Mouse (Mus musculus) CH12.LX (cell line): Measurements from ENCODE around the gene Ltb. TPM values are rescaled to one million over a fixed set of nuclear protein-coding genes. Genes with fewer than 3 reads are reported as not detected.
A peak's percentile ranks its signal among the peaks of the same experiment; 100 is the strongest.

Source experiments
- DNase-seq: peaks from one replicate; pipeline ENCODE4 v3.0.0-alpha.2; 2013; ENCODE audit errors: extremely low read depth
- H3K27ac ChIP-seq: 2 replicates; pipeline ENCODE4 v1.5.1; 2012; ENCODE audit warnings: low read depth, mild to moderate bottlenecking, control low read depth, moderate library complexity; ENCODE audit not compliant: insufficient read depth
- H3K27me3 ChIP-seq: replicated peaks from 2 replicates; pipeline ENCODE3; 2012; ENCODE audit warnings: inconsistent platforms
- H3K36me3 ChIP-seq, 2 experiments: replicated peaks in 1 of 2; 2 replicates each; pipeline versions ENCODE3 to v1.6.1; 2012; ENCODE audit warnings: inconsistent platforms in 1 of 2, low read length in 1 of 2, mild to moderate bottlenecking in 1 of 2, mixed read lengths in 1 of 2, moderate library complexity in 1 of 2; ENCODE audit not compliant: control insufficient read depth in 1 of 2, insufficient read depth in 1 of 2
- H3K4me1 ChIP-seq, 2 experiments: 2 replicates each; pipeline ENCODE4 v1.6.1; 2012; ENCODE audit warnings: inconsistent platforms in 1 of 2, moderate library complexity in 1 of 2; ENCODE audit not compliant: insufficient read depth in 2 of 2, control insufficient read depth in 1 of 2
- H3K4me2 ChIP-seq: 2 replicates; pipeline ENCODE4 v1.6.1; 2012; ENCODE audit warnings: low read depth, mild to moderate bottlenecking, control low read depth; ENCODE audit not compliant: poor library complexity, insufficient read depth, severe bottlenecking
- H3K4me3 ChIP-seq, 3 experiments: fragments of 150-350 bp in 1 of 3; sonication (generic) in 1 of 3; replicated peaks in 1 of 3; 2 replicates each; pipeline versions ENCODE3 to v1.5.1; 2011 to 2012; ENCODE audit warnings: low read depth in 2 of 3, low read length in 2 of 3, mild to moderate bottlenecking in 2 of 3, moderate library complexity in 2 of 3, control low read depth in 1 of 3, improper control_type of control experiment in 1 of 3, inconsistent platforms in 1 of 3, mixed read lengths in 1 of 3; ENCODE audit not compliant: poor library complexity in 1 of 3
- H3K79me2 ChIP-seq: replicated peaks from 2 replicates; pipeline ENCODE4 v1.6.1; 2012; ENCODE audit warnings: mild to moderate bottlenecking, moderate library complexity; ENCODE audit not compliant: control insufficient read depth, poor library complexity, insufficient read depth, severe bottlenecking; ENCODE audit errors: extremely low read depth
- H3K9ac ChIP-seq: 2 replicates; pipeline ENCODE4 v1.6.1; 2012; ENCODE audit warnings: low read depth, mild to moderate bottlenecking, control low read depth, moderate library complexity; ENCODE audit not compliant: insufficient read depth
- H3K9me3 ChIP-seq: replicated peaks from 2 replicates; pipeline ENCODE3; 2012; ENCODE audit warnings: low read length, inconsistent platforms, mixed read lengths
- CHD2 ChIP-seq: IDR thresholded peaks from 2 replicates; pipeline ENCODE4 v1.6.1; 2011; ENCODE audit warnings: low read length, improper control_type of control experiment
- CTCF ChIP-seq, 2 experiments: IDR thresholded peaks in 1 of 2; conservative IDR thresholded peaks in 1 of 2; 2 replicates each; pipeline ENCODE4 v1.5.1; 2011 to 2012; ENCODE audit warnings: low read depth in 2 of 2, low read length in 2 of 2, improper control_type of control experiment in 1 of 2, inconsistent platforms in 1 of 2, mild to moderate bottlenecking in 1 of 2, moderate library complexity in 1 of 2
- ETS1 ChIP-seq: conservative IDR thresholded peaks from 2 replicates; pipeline ENCODE4 v1.6.1; 2012; ENCODE audit warnings: low read depth, mild to moderate bottlenecking, inconsistent platforms, low read length, improper control_type of control experiment, moderate library complexity
- GABPA ChIP-seq: IDR thresholded peaks from 2 replicates; pipeline ENCODE4 v1.6.1; 2012; ENCODE audit warnings: low read depth, low read length, improper control_type of control experiment, inconsistent platforms; ENCODE audit not compliant: insufficient replicate concordance
- JUND ChIP-seq: conservative IDR thresholded peaks from 2 replicates; pipeline ENCODE4 v1.6.1; 2011; ENCODE audit warnings: low read depth, low read length, improper control_type of control experiment
- MAX ChIP-seq: IDR thresholded peaks from 2 replicates; pipeline ENCODE4 v1.6.1; 2011; ENCODE audit warnings: low read length, improper control_type of control experiment
- MAZ ChIP-seq: IDR thresholded peaks from 2 replicates; pipeline ENCODE4 v1.6.1; 2012; ENCODE audit warnings: low read depth, mild to moderate bottlenecking, inconsistent platforms, low read length, improper control_type of control experiment, moderate library complexity
- MEF2A ChIP-seq: IDR thresholded peaks from 2 replicates; pipeline ENCODE4 v1.6.1; 2014; ENCODE audit warnings: low read depth, mild to moderate bottlenecking, inconsistent platforms, low read length, improper control_type of control experiment, borderline replicate concordance
- MXI1 ChIP-seq: IDR thresholded peaks from 2 replicates; pipeline ENCODE4 v1.6.1; 2011; ENCODE audit warnings: mild to moderate bottlenecking, low read depth, low read length, improper control_type of control experiment
- NRF1 ChIP-seq: IDR thresholded peaks from 2 replicates; pipeline ENCODE4 v1.6.1; 2014; ENCODE audit warnings: low read depth, mild to moderate bottlenecking, inconsistent platforms, low read length, improper control_type of control experiment, moderate library complexity
- PAX5 ChIP-seq: IDR thresholded peaks from 2 replicates; pipeline ENCODE4 v1.6.1; 2012; ENCODE audit warnings: low read length, inconsistent platforms, mixed read lengths
- POLR2A ChIP-seq: IDR thresholded peaks from 2 replicates; pipeline ENCODE4 v1.6.1; 2011; ENCODE audit warnings: low read depth, mild to moderate bottlenecking, improper control_type of control experiment, low read length
- RAD21 ChIP-seq: IDR thresholded peaks from 2 replicates; pipeline ENCODE4 v1.6.1; 2011; ENCODE audit warnings: low read depth, mild to moderate bottlenecking, low read length, improper control_type of control experiment, moderate library complexity
- SMC3 ChIP-seq: IDR thresholded peaks from 2 replicates; pipeline ENCODE4 v1.6.1; 2011; ENCODE audit warnings: low read depth, low read length, improper control_type of control experiment
- USF2 ChIP-seq: conservative IDR thresholded peaks from 2 replicates; pipeline ENCODE4 v1.6.1; 2011; ENCODE audit warnings: low read depth, low read length, improper control_type of control experiment
- ZC3H11A ChIP-seq: IDR thresholded peaks from 2 replicates; pipeline ENCODE4 v1.6.1; 2012; ENCODE audit warnings: low read depth, mild to moderate bottlenecking, inconsistent platforms, low read length, improper control_type of control experiment
- ZMIZ1 ChIP-seq: IDR thresholded peaks from 2 replicates; pipeline ENCODE4 v1.6.1; 2012; ENCODE audit warnings: low read depth, mild to moderate bottlenecking, inconsistent platforms, low read length, improper control_type of control experiment
- dilution Hi-C: fragments of 300-500 bp; cut with MboI; formaldehyde crosslinking; loops from 2 replicates; pipeline ENCODE4 v1.14.3; 2020; ENCODE audit warnings: low sequenced_read_pairs; ENCODE audit not compliant: extremely low pct_unique_long_range_greater_than_20kb, extremely low pct_ligation_motif_present
- in situ Hi-C: fragments of 300-500 bp; cut with MboI; formaldehyde crosslinking; loops from 3 replicates; pipeline ENCODE4 v1.14.3; 2019; ENCODE audit warnings: low sequenced_read_pairs, low pct_ligation_motif_present, low pct_unique_long_range_greater_than_20kb, mixed read lengths
- polyA plus RNA-seq: library from polyadenylated mRNA; unstranded; fragments of >175 nt; gene quantifications from 2 replicates; pipeline ENCODE4 v1.2.1, GENCODE M21; 2012; ENCODE audit warnings: low read depth; ENCODE audit not compliant: insufficient read length
- total RNA-seq, 2 experiments: library from RNA; depleted of rRNA; stranded (reverse); fragments of 300-350 nt in 1 of 2; fragments of >200 nt in 1 of 2; gene quantifications; 2 replicates each; pipeline ENCODE4 v1.2.3; 2012 to 2014

The Ltb gene
- total and polyA plus RNA-seq, 3 experiments: 150 to 263 (median 234) TPM

- H3K9me3 ChIP-seq: no peaks in the 10 kb centered on the region
- DNase-seq: peak; percentile 93
- in situ Hi-C loops (loop anchor here (10.0 kb wide), 1 partner anchor 222 kb away; the partner anchor contains the start of gene Vwa7), dilution Hi-C loops (no loop called here)
- H3K36me3 ChIP-seq: peaks cover 0 to 29% of the 10 kb centered on the region in 2 experiments
- H3K79me2 ChIP-seq: peaks cover 22% of the 10 kb centered on the region
- H3K4me3 ChIP-seq: peak overlapping the region; percentile 67 to 86 (median 70)
- TF ChIP-seq ZMIZ1 (0 out of 2 replicates have a peak, but pooled peaks have one; percentile 3), GABPA (no peak), MAZ (no peak), SMC3 (peak; percentile 88), CHD2 (no peak), POLR2A (no peak), RAD21 (peak; percentile 93), MAX (no peak), MXI1 (peak; percentile 17; the same call in 1 of the 2 replicates), NRF1 (peak; percentile 24; the same call in 1 of the 2 replicates), ZC3H11A (peak; percentile 39; the same call in 1 of the 2 replicates), JUND (no peak), CTCF (conservative IDR thresholded peaks at IDR 0.05 in 1 of 2, IDR thresholded peaks at IDR 0.05 in 1 of 2; ENCODE audit: low read depth in 2 of 2, low read length in 2 of 2) (peak; percentile 76 to 94), USF2 (no peak)
- TF ChIP-seq, all 38 proteins: peak for 7
- no peak overlapping the region for H3K4me2 ChIP-seq
- no peaks in the 10 kb centered on the region for H3K27me3 ChIP-seq
- H3K9ac ChIP-seq: peak overlapping the region; percentile 93
- peak overlapping the region; percentile 96 for H3K27ac ChIP-seq
- peaks cover 9 to 48% of the 10 kb centered on the region in 2 experiments for H3K4me1 ChIP-seq
Measured at GRCm38 (mm10) chr17:35236390-35236746, 42.1 kb downstream of the Ltb start.

- Histone ChIP-seq H3K4me1 (peaks cover 5 to 42% of the 10 kb centered on the region in 2 experiments), H3K9ac (no peak overlapping the region), H3K27me3 (no peaks in the 10 kb centered on the region), H3K4me2 (no peak overlapping the region), H3K36me3 (peaks cover 0 to 25% of the 10 kb centered on the region in 2 experiments), H3K27ac (no peak overlapping the region), H3K9me3 (no peaks in the 10 kb centered on the region), H3K79me2 (peaks cover 21% of the 10 kb centered on the region), H3K4me3 (no peak overlapping the region)
- dilution Hi-C loops (no loop called here), in situ Hi-C loops (loop anchor here (10.0 kb wide), 1 partner anchor 222 kb away; the partner anchor contains the start of gene Vwa7)
- DNase-seq: no peak
- TF ChIP-seq MXI1: no peak
- no peak for TF ChIP-seq JUND
- TF ChIP-seq PAX5: no peak
- TF ChIP-seq RAD21: no peak
- no peak for TF ChIP-seq ETS1
- no peak for TF ChIP-seq POLR2A
- TF ChIP-seq GABPA: no peak
- no peak for TF ChIP-seq MEF2A
Measured at GRCm38 (mm10) chr17:35236996-35237395, 42.8 kb downstream of the Ltb start.
